Mouse (Mus musculus) forebrain, embryonic 14.5 days (tissue): ENCODE measurements around the gene Rgmb. TPM values are rescaled to one million over a fixed set of nuclear protein-coding genes. Genes with fewer than 3 reads are reported as not detected.

Experiments used
- ATAC-seq: fragments of 200-750 bp; cut with Nextera tagmentation; 2 replicates; pipeline ENCODE4 v1.8.0; 2017; ENCODE audit warnings: mild to moderate bottlenecking, moderate library complexity
- DNase-seq: peaks from one replicate; pipeline ENCODE4 v3.0.0-alpha.2; 2015; ENCODE audit warnings: low spot score
- H3K27ac ChIP-seq: fragments of 300-500 bp; sonication (generic); 2 replicates; pipeline ENCODE4 v1.5.1; 2014; ENCODE audit warnings: low read depth, mild to moderate bottlenecking, control low read depth, low read length, moderate library complexity
- H3K27me3 ChIP-seq: fragments of 300-500 bp; sonication (generic); replicated peaks from 2 replicates; pipeline ENCODE4 v1.6.1; 2014; ENCODE audit warnings: low read length, control low read depth, mixed read lengths; ENCODE audit not compliant: control insufficient read depth, insufficient read depth
- H3K36me3 ChIP-seq: fragments of 300-500 bp; sonication (generic); 2 replicates; pipeline ENCODE4 v1.6.1; 2014; ENCODE audit warnings: low read length, control low read depth; ENCODE audit not compliant: control insufficient read depth, insufficient read depth
- H3K4me1 ChIP-seq: fragments of 300-500 bp; sonication (generic); 2 replicates; pipeline ENCODE4 v1.6.1; 2014; ENCODE audit warnings: antibody characterized with exemption, low read length, control low read depth; ENCODE audit not compliant: control insufficient read depth, insufficient read depth
- H3K4me2 ChIP-seq: fragments of 300-500 bp; sonication (generic); 2 replicates; pipeline ENCODE4 v1.6.1; 2014; ENCODE audit warnings: mild to moderate bottlenecking, control low read depth, low read length
- H3K4me3 ChIP-seq: fragments of 300-500 bp; sonication (generic); 2 replicates; pipeline ENCODE4 v1.5.1; 2014; ENCODE audit warnings: low read depth, low read length, control low read depth
- H3K9ac ChIP-seq: fragments of 300-500 bp; sonication (generic); 2 replicates; pipeline ENCODE4 v1.6.1; 2014; ENCODE audit warnings: mild to moderate bottlenecking, low read length, control low read depth, moderate library complexity
- H3K9me3 ChIP-seq: fragments of 300-500 bp; sonication (generic); replicated peaks from 2 replicates; pipeline ENCODE4 v1.6.1; 2016; ENCODE audit warnings: low read length, control low read depth, mixed read lengths; ENCODE audit not compliant: control insufficient read depth
- WGBS: fragments of 180-500 bp; shearing (Covaris S2); extraction: QIAGEN DNeasy Blood & Tissue Kit; methylation state at CpG from one replicate; pipeline ENCODE4 v1.1.7; 2014; 5-methylcytosine and 5-hydroxymethylcytosine counted together
- polyA plus RNA-seq: library from polyadenylated mRNA; unstranded; fragments of >200 nt; fragmentation: Nextera tagmentation; extraction: Ambion mirVana; gene quantifications from 2 replicates; pipeline ENCODE4 v1.2.1, GENCODE M21; 2014

The Rgmb gene
- 46.5 and 51.1 TPM in 2 replicates for polyA plus RNA-seq

DNA sequence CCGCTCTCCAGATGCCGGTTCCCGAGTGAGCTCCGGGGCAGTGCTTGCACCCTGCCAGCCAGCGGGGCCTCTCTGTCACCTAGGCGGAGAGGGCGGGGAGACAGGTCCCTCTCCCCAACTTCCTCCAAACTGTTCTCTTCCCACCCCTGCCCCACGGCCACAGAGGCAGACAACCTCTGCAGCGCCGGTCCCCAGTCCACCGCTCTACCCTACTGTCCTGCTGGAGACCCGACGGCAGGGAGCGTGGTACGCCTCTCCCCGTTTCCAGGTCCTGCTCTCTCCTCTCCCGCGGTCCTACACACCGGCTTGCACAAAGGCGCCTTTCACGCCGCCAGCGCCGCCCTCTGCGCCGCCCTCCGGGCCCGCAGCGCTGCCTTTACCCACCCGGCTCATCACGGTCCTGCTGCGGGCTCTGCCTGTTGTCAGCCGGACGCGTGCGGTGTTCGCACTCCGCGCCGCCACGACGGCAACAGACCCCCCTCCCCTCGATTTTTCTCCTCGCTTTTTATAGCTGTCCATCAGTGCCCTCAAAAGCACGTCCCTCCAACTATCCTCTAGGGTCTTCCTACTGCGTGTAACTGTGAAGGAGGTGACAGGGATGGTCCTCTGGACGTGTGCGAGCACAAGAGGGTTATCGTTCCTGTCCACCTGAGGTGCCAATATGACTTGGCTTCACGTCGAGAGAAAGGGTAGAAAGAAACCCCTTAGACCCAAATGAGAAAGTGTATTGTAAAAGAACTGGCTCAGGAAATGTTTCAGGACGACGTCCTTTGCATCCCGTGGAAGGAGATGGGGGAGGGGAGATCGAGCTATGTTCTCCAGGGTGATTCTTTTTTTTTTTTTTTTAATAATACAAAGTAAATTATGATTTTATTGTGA is at the start of gene Rgmb:
Gene Rgmb, minus strand, starts transcription at position 274 of the 879 bp plus-strand sequence.
- Histone ChIP-seq H3K9me3 (no peaks in the 10 kb centered on the region), H3K9ac (peak within 1 kb of the TSS; percentile 77), H3K4me3 (peak within 1 kb of the TSS; percentile 53), H3K27ac (peak within 1 kb of the TSS; percentile 85), H3K4me1 (peaks cover 8% of the 10 kb centered on the region; the same call in 1 of the 2 replicates), H3K4me2 (peak within 1 kb of the TSS; percentile 80), H3K36me3 (no peaks in the 10 kb centered on the region), H3K27me3 (no peaks in the 10 kb centered on the region)
- peak; percentile 19 for ATAC-seq
- under 1% methylated on average over 52 of the region's 55 CpGs for WGBS
- peak; percentile 64 for DNase-seq

DNA sequence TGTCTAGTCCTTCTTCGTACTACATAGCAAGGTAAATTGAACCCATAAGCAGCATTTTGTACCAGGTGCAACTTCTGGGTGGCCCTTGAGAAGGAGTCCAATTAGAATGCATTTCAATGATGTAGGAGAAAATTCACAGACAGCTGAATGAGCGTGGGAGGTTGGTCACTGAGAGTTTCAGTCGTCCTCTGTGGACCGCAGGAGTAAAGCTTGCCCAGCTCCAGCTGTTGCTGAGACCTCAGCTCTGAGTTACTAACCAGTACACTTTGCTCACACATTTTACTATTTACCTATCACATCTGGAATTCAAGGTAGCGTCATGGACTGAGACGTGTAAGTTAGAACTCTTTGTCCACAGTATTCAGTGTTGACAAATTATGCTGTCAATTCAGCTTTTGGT is 43.9 kb upstream of the Rgmb start:
- H3K4me3 ChIP-seq: no peak overlapping the region

DNA sequence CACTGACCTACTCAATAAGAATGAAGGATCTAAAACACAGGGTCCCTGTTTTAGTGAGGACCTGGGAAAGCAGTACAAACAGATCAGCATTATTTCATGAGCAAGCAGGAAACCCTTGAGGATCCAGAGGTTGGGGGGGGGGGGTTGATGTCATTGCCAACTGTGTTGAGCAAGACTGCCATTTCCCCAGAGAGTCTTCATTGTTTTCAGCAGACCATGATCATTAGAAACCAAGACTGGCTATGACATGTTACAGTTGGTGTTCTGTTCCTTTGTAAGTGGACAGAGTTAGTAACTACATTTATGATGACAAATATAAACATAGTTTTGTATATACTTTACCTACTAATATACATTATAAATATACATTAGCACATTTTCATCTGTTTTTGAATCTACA is 41.3 kb upstream of the Rgmb start:
- Histone ChIP-seq H3K4me1 (no peaks in the 10 kb centered on the region), H3K36me3 (no peaks in the 10 kb centered on the region), H3K27ac (no peak overlapping the region), H3K4me2 (no peak overlapping the region), H3K9ac (no peak overlapping the region), H3K27me3 (no peaks in the 10 kb centered on the region), H3K4me3 (no peak overlapping the region), H3K9me3 (no peaks in the 10 kb centered on the region)
- no peak for DNase-seq
- ATAC-seq: no peak

More for the DNA sequence above, 43.9 kb upstream of the Rgmb start:
- no peak for ATAC-seq
- no peak overlapping the region for H3K9ac ChIP-seq
- no peaks in the 10 kb centered on the region for H3K27me3 ChIP-seq
- no peak for DNase-seq
- H3K36me3 ChIP-seq: no peaks in the 10 kb centered on the region
- 83% methylated on average over 6 of the region's 6 CpGs for WGBS
- no peaks in the 10 kb centered on the region for H3K4me1 ChIP-seq
- no peak overlapping the region for H3K4me2 ChIP-seq
- no peaks in the 10 kb centered on the region for H3K9me3 ChIP-seq
- no peak overlapping the region for H3K27ac ChIP-seq

DNA sequence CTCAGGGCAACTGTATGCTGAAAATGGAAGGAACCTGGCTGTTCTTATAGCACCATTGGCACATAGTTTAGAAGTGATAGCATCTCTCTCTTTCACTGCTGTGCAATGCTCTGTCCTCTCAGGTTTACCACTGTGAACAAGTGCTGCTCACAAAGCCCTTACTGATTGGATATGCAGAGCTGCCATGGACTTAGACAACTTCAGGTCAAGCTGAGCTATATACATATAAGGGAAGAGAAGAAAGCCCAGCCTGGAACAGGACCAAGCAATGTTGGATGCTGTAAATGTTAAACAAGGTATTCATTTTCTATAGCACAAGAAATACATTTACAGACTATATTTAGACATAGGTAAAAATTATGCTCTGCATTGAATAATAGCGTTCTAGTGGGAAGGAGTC is 34.4 kb upstream of the Rgmb start:
- H3K27me3 ChIP-seq: no peaks in the 10 kb centered on the region
- no peak overlapping the region for H3K9ac ChIP-seq
- no peak overlapping the region for H3K27ac ChIP-seq
- ATAC-seq (no peak), DNase-seq (no peak)
- H3K4me1 ChIP-seq: no peaks in the 10 kb centered on the region
- no peaks in the 10 kb centered on the region for H3K36me3 ChIP-seq
- H3K9me3 ChIP-seq: no peaks in the 10 kb centered on the region
- no peak overlapping the region for H3K4me3 ChIP-seq
- 90% methylated on average over 1 of the region's 1 CpGs for WGBS
- H3K4me2 ChIP-seq: no peak overlapping the region

DNA sequence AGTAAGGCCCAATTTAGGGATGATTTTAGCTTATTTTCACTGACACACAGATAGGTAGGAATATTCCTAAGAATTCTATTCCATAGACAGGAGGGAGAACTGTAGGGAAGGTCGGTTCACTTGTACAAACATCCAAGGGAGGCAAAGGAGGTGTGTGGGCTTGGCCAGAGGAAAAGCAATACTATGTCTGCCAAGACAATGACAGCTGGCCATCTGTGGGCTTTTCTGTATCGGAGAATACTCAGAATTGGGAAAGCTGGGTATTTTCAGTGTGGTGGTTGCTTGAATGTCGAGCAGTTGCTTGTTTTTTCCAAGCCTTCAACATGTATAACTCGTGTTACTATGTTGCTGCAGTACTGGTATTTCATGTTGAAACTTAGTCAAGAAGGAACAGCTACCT is 31.5 kb upstream of the Rgmb start:
- no peak overlapping the region for H3K4me3 ChIP-seq
- H3K4me1 ChIP-seq: no peaks in the 10 kb centered on the region
- H3K9ac ChIP-seq: no peak overlapping the region
- DNase-seq (peak; percentile 48), ATAC-seq (no peak)
- H3K27ac ChIP-seq: no peak overlapping the region
- 66% methylated on average over 4 of the region's 4 CpGs for WGBS
- H3K4me2 ChIP-seq: no peak overlapping the region
- H3K27me3 ChIP-seq: no peaks in the 10 kb centered on the region
- H3K9me3 ChIP-seq: no peaks in the 10 kb centered on the region
- H3K36me3 ChIP-seq: no peaks in the 10 kb centered on the region

DNA sequence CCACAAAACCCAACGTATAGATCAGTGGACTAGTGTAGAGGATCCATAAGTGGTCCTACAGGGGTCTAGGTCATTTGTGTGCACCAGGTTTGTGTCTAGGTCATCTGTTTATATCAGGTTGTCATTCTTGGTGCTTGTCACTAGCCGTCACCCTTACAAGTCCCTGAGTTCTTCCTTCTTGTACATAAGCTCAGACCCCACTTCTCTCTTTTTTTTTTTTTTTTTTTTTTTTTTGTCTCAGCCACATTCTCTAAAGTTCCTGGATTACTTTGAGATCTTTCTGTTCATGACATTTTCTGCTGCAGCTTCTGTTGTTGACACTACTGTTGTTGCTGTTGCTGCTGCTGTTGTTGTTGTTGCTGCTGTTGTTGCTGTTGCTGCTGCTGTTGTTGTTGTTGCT is 22.3 kb upstream of the Rgmb start:
- H3K9ac ChIP-seq: no peak overlapping the region
- no peak overlapping the region for H3K27ac ChIP-seq
- DNase-seq: no peak
- H3K36me3 ChIP-seq: no peaks in the 10 kb centered on the region
- ATAC-seq: no peak
- H3K9me3 ChIP-seq: no peaks in the 10 kb centered on the region
- 67% methylated on average over 2 of the region's 2 CpGs for WGBS
- no peaks in the 10 kb centered on the region for H3K4me1 ChIP-seq
- H3K4me3 ChIP-seq: no peak overlapping the region
- no peak overlapping the region for H3K4me2 ChIP-seq
- H3K27me3 ChIP-seq: no peaks in the 10 kb centered on the region

DNA sequence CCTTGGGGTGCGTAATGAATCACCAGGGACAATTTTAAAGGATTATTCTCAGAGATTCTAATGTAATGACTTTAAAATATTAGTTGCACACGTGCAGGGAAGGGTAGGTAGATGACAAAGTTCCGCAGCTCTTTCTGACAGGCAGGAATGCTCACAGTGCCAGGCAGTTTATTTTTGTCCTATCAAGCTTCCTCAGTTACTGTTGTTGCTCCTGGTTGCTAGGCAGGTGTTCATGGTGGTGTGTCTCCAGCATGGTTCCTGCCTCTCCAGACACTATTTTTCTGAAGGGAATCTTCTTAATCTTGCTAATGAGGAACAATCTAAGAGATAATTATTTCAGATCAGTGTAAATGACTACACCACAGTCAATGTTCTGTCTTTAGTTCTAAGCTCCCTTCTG is 19.7 kb upstream of the Rgmb start:
- 83% methylated on average over 3 of the region's 3 CpGs for WGBS
- ATAC-seq (no peak), DNase-seq (no peak)
- Histone ChIP-seq H3K4me2 (no peak overlapping the region), H3K4me3 (no peak overlapping the region), H3K9me3 (no peaks in the 10 kb centered on the region), H3K27me3 (no peaks in the 10 kb centered on the region), H3K4me1 (no peaks in the 10 kb centered on the region), H3K36me3 (no peaks in the 10 kb centered on the region), H3K9ac (no peak overlapping the region), H3K27ac (no peak overlapping the region)

DNA sequence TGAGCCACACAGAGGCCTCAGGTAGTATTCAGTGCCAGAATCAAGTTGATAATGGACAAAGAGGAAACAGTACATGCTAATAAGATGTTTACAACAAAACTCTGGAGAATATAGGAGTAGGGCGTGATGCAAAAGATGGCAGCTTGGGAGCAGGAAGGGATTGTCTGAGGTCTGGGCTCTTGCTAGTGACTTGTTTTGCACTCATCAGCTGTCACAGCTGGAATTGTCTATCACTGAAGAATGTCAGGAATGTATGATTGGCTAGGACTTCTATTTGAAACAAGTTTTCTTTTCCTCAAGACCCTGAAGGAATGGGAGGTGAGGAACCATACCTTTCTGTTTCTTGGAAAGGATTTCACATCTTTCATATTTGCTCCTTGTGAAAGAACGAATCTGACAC is 10.6 kb upstream of the Rgmb start:
- DNase-seq: no peak
- no peaks in the 10 kb centered on the region for H3K27me3 ChIP-seq
- no peaks in the 10 kb centered on the region for H3K36me3 ChIP-seq
- 85% methylated on average over 2 of the region's 2 CpGs for WGBS
- H3K9ac ChIP-seq: no peak overlapping the region
- no peaks in the 10 kb centered on the region for H3K9me3 ChIP-seq
- ATAC-seq: no peak
- no peak overlapping the region for H3K27ac ChIP-seq
- no peak overlapping the region for H3K4me2 ChIP-seq
- no peak overlapping the region for H3K4me3 ChIP-seq
- H3K4me1 ChIP-seq: no peaks in the 10 kb centered on the region

DNA sequence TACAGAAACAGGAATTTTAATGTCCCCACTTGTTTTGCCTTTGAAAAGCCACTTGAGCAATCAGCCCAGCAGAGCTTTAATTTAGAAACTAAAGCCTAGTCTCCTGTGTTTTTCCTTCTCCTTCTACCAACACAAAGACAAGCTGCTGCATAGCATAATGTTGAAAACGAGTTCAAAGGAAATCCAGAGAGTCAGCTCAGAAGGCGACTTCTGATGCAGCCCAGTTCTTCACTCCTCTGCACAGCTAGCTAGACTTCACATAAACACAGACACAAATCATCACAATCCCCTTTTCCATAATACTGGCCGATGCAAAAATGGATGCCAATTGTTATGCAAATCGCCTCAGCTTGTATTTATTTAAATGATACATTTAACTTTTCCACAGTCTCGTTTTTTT is 1.6 kb upstream of the Rgmb start:
- no peaks in the 10 kb centered on the region for H3K9me3 ChIP-seq
- no peak overlapping the region for H3K27ac ChIP-seq
- H3K27me3 ChIP-seq: no peaks in the 10 kb centered on the region
- H3K36me3 ChIP-seq: no peaks in the 10 kb centered on the region
- H3K4me1 ChIP-seq: peaks cover 4% of the 10 kb centered on the region; the same call in 1 of the 2 replicates
- H3K4me2 ChIP-seq: no peak overlapping the region
- DNase-seq: no peak
- WGBS: 12% methylated on average over 5 of the region's 5 CpGs
- H3K4me3 ChIP-seq: no peak overlapping the region
- no peak for ATAC-seq
- no peak overlapping the region for H3K9ac ChIP-seq
